Mouse (Mus musculus) CH12.LX (cell line): ENCODE measurements around the gene Lats1.

Experiments used
- BHLHE40 ChIP-seq: IDR thresholded peaks from 2 replicates; pipeline ENCODE4 v1.6.1; 2011; ENCODE audit warnings: mild to moderate bottlenecking, low read depth, low read length, improper control_type of control experiment
- CHD2 ChIP-seq: IDR thresholded peaks from 2 replicates; pipeline ENCODE4 v1.6.1; 2011; ENCODE audit warnings: low read length, improper control_type of control experiment
- CTCF ChIP-seq, 2 experiments: IDR thresholded peaks in 1 of 2; conservative IDR thresholded peaks in 1 of 2; 2 replicates each; pipeline ENCODE4 v1.5.1; 2011 to 2012; ENCODE audit warnings: low read depth in 2 of 2, low read length in 2 of 2, improper control_type of control experiment in 1 of 2, inconsistent platforms in 1 of 2, mild to moderate bottlenecking in 1 of 2, moderate library complexity in 1 of 2
- E2F4 ChIP-seq: IDR thresholded peaks from 2 replicates; pipeline ENCODE4 v1.6.1; 2011; ENCODE audit warnings: low read depth, low read length, improper control_type of control experiment; ENCODE audit not compliant: insufficient replicate concordance
- EP300 ChIP-seq: IDR thresholded peaks from 2 replicates; pipeline ENCODE4 v1.6.1; 2011; ENCODE audit warnings: low read length, improper control_type of control experiment
- GABPA ChIP-seq: IDR thresholded peaks from 2 replicates; pipeline ENCODE4 v1.6.1; 2012; ENCODE audit warnings: low read depth, low read length, improper control_type of control experiment, inconsistent platforms; ENCODE audit not compliant: insufficient replicate concordance
- MAFK ChIP-seq: IDR thresholded peaks from 2 replicates; pipeline ENCODE4 v1.6.1; 2011; ENCODE audit warnings: low read length, improper control_type of control experiment; ENCODE audit not compliant: insufficient replicate concordance
- MAX ChIP-seq: IDR thresholded peaks from 2 replicates; pipeline ENCODE4 v1.6.1; 2011; ENCODE audit warnings: low read length, improper control_type of control experiment
- MEF2A ChIP-seq: IDR thresholded peaks from 2 replicates; pipeline ENCODE4 v1.6.1; 2014; ENCODE audit warnings: low read depth, mild to moderate bottlenecking, inconsistent platforms, low read length, improper control_type of control experiment, borderline replicate concordance
- POLR2A ChIP-seq: IDR thresholded peaks from 2 replicates; pipeline ENCODE4 v1.6.1; 2011; ENCODE audit warnings: low read depth, mild to moderate bottlenecking, improper control_type of control experiment, low read length
- RCOR1 ChIP-seq: conservative IDR thresholded peaks from 2 replicates; pipeline ENCODE4 v1.6.1; 2012; ENCODE audit warnings: low read depth, mild to moderate bottlenecking, inconsistent platforms, low read length, improper control_type of control experiment
- ZMIZ1 ChIP-seq: IDR thresholded peaks from 2 replicates; pipeline ENCODE4 v1.6.1; 2012; ENCODE audit warnings: low read depth, mild to moderate bottlenecking, inconsistent platforms, low read length, improper control_type of control experiment

GRCm38 (mm10) chr10:7686902-7687301, 5.9 kb downstream of the Lats1 start:
- no peak for TF ChIP-seq MAFK
- TF ChIP-seq CTCF (conservative IDR thresholded peaks at IDR 0.05 in 1 of 2, IDR thresholded peaks at IDR 0.05 in 1 of 2; ENCODE audit: low read depth in 2 of 2, low read length in 2 of 2), result no peak
- TF ChIP-seq CHD2, result no peak
- TF ChIP-seq MEF2A, result no peak
- TF ChIP-seq EP300, result no peak
- no peak for TF ChIP-seq BHLHE40
- TF ChIP-seq POLR2A, result no peak
- TF ChIP-seq ZMIZ1, result no peak
- no peak for TF ChIP-seq E2F4
- no peak for TF ChIP-seq MAX
- no peak for TF ChIP-seq GABPA
- no peak for TF ChIP-seq RCOR1
